Mouse (Mus musculus): ENCODE data around the gene Lap3. TPM values are rescaled to one million over a fixed set of nuclear protein-coding genes. Genes with fewer than 3 reads are reported as not detected.

The Lap3 gene
- total RNA-seq (2017) = 10.0 to 18.0 TPM (median 13.1 TPM) in 3 replicates

DNA sequence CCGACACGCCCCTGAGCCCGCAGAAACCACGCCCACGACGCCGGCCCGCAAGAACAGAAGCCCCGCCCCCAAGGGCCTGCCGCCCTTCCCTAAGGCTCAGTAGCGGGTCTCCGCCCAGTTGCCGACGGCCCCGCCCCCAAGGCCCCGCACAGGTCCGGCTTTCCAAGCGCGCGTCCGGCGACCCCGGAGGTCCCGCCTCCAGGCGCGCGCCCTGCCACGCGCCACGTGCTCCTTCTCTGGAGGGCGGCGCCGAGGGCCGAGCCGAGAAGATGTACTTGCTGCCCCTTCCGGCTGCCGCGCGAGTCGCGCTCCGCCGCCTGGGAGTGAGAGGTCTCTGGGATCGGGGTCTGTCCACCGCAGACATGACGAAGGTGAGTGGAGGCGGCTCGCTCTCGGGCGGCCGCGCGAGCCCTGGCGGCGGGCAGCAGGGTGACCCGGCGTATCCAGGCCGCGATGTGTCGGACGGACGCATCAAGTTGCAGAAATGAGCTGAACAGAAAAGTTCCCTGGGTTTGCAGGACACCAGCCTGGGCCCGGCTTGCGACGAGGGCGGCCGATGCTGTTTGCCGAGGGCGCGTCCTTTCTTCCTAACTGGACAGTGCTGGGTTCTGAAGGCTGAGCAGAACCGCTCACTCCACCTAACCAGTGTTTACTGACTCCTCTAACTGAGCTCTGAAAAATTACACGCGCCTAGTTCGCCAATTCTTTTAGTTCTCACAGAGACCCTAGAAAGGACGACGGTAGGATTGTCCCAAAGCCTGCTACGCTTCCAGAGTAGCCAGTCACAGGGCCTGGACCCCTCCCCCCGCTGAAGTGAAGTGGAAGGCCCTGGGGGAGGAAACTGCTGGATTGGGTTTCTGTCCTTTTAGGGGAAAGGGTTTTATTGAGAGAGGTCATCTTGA lies at the start of gene Lap3:
Lap3 (plus strand) TSS at position 184 of the 902 bp plus-strand sequence.
- ATAC-seq (replicated peaks; ENCODE audit: insufficient number of reproducible peaks, low FRiP score, low TSS enrichment, poor library complexity, severe bottlenecking) = peak; percentile 84

DNA sequence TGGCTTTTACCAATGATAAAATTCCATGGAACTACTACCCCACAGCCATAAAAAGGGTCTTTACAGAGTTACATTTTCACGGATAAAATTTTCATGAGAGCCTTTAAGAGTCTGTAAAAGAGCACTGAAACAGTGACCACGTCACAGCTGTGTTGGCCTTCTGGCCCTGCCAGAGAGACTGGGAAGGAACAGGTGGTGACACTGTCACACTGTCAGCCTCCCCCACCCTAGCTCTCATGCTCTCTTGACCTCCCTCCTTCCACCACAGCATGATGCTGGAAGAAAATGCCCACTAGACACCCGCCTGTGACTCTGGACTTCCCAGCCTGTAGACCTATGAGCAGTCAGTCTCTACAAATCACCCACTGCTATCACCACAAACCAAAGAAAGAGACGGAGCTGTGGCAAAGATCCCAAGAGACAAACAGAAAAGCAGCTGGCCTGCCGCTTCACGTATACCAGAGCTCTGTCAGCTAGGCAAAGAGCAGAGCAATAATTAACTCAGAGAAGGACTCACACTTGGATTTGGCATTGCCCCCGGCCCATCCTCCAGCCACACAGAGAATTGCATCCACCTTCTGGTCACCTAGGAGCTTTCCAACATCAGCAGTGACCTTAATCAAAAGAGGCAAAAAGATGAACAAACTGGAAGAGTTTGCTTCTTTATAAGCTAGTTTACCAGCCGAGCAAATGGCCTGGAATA lies 48.9 kb upstream of the Lap3 start:
- no peak for ATAC-seq (replicated peaks; ENCODE audit: insufficient number of reproducible peaks, low FRiP score, low TSS enrichment, poor library complexity, severe bottlenecking)

DNA sequence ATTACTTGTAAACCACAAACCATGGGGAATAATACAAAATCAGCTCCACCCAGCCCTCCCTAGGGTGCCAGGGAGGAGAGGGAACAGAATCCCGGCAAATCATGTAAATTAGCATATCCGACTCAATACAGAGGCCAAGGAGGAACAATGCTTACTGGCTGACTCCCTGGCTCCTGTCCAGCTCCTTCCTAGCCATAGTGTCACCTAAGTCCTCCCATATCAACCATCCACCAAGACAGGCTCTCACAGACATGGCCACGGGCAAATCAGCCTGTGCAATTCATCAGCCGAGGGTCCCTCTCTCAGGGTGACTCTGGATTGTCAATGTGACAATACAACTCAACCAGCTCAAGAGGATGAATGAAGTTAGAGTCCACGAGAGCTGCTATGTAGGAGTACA lies 44.5 kb upstream of the Lap3 start:
- no peak for ATAC-seq (replicated peaks; ENCODE audit: insufficient number of reproducible peaks, low FRiP score, low TSS enrichment, poor library complexity, severe bottlenecking)

DNA sequence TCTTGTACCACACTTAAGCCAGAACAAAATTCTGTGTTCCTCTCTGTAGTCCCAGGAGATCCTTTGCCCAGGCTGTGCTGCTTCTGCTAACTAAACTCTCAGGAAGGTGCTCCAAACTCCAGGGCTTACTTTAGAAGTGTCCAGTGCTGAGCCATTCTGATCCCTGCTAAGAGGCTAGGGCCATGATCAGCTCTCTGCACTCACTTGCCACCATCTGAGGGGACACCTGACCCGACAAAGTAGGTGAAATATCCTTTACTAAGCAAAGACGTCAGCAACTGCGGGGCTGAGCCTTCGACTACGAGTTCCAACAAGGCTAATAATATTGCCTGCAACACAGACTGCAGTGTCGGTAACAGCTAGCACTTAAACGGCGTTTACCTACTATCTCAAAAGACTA lies 44.0 kb upstream of the Lap3 start:
- no peak for ATAC-seq (replicated peaks; ENCODE audit: insufficient number of reproducible peaks, low FRiP score, low TSS enrichment, poor library complexity, severe bottlenecking)

DNA sequence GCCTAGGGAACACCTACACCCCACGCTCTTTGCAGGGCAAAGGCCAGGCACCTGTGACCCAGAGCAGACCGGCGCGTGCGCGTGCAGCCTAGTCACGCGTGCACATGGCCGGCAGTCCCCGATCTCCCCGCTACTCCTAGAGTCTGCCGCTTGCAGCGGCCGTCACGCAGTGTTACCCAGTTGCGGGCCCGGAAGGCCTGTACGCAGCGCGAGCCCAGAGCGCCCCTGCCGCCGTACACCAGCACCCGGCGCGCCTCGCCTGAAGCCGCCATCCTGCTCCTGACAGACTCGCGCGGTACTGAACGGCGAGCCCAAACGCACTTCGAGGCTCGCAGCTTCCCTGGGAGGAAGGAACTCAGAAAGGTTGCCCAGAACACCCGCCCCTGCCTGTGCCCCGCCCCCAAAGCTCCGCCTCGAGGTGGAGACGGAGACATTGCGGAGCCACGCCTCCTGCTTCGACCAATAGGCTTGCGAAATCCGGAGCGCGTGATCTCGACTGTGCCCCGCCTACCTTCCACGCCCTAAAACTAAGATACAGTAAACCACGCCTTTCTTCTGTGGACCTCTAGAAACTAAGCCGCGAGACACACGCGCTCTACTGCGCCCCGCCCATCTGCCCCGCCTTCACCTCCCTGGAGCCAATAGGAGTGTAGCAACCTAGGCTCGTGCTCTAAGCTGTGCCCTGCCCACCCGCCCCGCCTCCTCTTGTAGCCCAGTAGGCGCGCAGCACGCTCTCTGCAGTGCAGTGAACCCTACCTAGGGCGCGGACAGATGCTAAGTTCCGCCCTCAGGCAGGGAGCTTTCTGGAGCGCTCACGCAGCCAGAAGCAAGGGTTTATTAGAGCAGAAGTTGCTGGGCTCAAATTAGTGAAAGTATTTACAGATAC lies 43.1 kb upstream of the Lap3 start, which contains the start of gene Qdpr:
Qdpr (minus strand) TSS at position 406 of the 886 bp plus-strand sequence.
- ATAC-seq (replicated peaks; ENCODE audit: insufficient number of reproducible peaks, low FRiP score, low TSS enrichment, poor library complexity, severe bottlenecking) = peak; percentile 97

DNA sequence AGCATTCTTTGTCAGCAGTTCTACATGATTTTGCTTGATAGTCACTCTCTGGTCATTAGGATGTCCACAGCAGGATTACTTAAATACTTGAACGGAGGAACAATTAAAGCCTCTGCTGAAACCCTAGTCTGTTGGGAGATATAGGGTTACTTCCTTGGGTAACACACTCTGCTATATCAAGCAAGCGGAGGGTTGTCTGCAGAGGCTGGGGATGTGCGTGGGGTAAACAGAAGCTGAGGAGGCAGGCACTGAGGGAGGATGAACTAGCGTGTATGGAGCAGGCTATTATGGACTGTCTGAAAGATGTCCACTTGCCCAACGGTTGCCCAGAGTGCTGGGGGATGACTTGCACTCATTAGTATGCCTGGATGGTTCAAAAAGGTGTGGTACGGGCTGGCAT lies 39.7 kb upstream of the Lap3 start, which contains the start of gene Clrn2:
Clrn2 (plus strand) TSS at position 301 of the 400 bp plus-strand sequence.
- no peak for ATAC-seq (replicated peaks; ENCODE audit: insufficient number of reproducible peaks, low FRiP score, low TSS enrichment, poor library complexity, severe bottlenecking)

DNA sequence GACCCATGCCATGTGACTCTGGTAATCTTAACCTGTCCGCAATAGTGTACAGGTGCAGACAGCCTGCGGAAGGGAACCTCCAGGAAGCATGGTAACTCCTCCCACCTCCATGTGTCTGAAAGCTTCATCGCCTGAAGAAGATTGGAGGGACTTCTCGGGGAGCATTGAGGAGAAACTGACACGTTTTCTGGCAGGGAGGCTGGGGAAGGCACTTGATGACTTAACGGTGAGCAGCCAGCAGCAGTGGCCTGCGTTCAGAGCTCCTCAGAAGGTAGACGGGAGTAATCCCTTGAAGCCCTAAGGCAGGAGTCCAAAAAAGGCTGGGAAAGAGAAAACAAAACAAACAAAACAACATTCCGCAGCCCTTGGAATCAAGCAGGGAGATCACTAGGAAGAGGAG lies 38.7 kb upstream of the Lap3 start:
- ATAC-seq (replicated peaks; ENCODE audit: insufficient number of reproducible peaks, low FRiP score, low TSS enrichment, poor library complexity, severe bottlenecking) = no peak

DNA sequence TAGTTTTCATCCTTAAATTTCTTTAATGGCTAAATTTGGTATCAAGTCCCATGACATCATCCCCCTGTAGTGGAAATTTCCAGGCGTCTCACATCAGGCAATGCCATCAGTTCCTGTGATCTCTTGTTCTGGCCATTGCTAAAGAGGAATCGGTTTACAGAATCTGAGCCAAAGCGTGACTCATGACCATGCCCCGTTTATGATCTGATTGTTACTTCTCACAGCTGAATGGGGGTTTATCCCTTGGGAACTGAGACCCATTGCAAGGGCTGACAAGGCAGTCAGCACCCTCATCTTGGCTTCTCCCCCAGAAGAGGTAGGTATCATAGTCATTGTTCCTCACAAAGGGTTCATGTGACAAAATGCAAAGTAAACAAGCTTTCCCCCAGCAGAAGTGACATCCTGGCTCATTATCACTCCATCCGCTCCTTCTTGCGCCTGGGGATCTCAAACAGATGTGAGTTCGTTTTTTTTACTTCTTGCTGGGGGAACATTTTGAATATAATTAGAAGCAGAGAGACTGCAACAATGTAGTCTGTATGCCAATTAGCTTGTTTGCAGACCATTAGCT lies 20.2 kb upstream of the Lap3 start:
- no peak for ATAC-seq (replicated peaks; ENCODE audit: insufficient number of reproducible peaks, low FRiP score, low TSS enrichment, poor library complexity, severe bottlenecking)

DNA sequence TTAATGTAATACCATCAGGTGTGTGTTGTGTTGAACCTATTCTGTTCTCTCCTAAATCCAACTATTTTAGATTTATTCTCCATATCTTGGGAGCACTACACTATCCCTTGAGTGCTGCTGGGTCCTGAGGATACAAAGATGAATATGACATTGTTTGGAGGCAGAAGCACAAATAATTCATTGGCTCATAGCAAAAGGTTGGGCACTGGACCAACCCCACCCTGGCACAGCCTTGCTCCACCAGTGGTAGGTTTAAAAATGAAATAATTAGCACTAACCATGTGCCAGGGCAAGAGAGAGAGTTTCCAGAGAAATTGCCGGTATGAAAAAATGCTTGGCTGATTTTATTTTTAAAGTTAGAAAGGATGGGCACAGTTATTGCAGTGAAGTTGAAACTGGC lies 19.7 kb upstream of the Lap3 start:
- ATAC-seq (replicated peaks; ENCODE audit: insufficient number of reproducible peaks, low FRiP score, low TSS enrichment, poor library complexity, severe bottlenecking) = no peak

DNA sequence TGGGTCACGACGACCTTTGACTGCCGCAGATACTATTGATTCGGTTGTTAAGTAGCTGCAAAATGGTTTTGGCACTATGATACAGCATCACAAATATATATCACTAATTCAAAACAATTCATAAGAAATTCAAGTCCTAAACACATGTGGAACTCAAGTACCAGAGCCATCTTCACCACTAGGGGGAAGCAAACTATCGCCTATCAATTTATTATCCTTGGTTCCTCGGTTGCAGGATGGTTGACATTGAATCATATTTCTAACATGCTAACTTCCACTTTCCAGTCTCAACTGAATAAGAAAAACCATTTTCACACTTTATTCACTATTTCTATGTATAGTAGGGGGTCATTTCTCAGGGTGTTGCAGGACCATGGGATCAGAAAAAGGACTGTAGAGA lies 19.0 kb upstream of the Lap3 start:
- ATAC-seq (replicated peaks; ENCODE audit: insufficient number of reproducible peaks, low FRiP score, low TSS enrichment, poor library complexity, severe bottlenecking) = peak; percentile 47; the same call in 1 of the 2 replicates

DNA sequence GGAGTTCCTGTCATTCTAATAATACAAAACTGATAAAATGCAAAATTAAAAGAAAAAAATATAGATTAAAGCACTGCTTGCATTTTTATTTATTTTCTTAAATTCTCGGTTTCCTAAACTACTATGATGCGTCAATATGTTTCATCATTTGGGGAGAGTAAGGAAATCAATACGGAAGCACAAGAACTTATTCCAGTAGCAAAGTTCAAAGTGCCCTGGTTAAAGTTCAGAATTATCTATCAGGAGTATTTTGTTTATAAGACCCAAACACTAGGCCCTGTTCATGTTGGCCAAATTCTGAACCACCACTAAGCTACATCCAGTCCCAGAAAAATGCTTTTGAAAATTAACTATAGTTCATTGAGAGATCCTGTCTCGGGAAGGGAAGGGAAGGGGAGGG lies 18.4 kb upstream of the Lap3 start:
- no peak for ATAC-seq (replicated peaks; ENCODE audit: insufficient number of reproducible peaks, low FRiP score, low TSS enrichment, poor library complexity, severe bottlenecking)

DNA sequence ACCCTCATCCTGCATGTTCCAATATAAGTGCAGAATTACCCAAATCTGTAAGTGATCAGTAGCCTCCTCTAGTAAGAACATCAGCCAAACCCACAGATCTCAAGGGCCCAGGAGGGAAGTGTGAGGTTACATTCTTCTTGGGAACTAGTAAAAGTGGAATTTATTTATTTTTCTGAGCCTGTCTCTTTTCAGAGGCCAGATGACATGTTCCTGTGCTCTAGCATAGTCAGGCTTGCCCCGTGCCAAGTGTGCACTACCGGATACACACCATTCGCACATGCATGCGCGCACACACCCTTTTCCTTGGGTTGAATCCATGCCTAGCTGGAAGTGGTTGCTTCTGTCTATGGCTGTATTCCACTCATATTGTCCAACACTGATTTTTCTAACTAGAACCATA lies 17.4 kb upstream of the Lap3 start:
- no peak for ATAC-seq (replicated peaks; ENCODE audit: insufficient number of reproducible peaks, low FRiP score, low TSS enrichment, poor library complexity, severe bottlenecking)

DNA sequence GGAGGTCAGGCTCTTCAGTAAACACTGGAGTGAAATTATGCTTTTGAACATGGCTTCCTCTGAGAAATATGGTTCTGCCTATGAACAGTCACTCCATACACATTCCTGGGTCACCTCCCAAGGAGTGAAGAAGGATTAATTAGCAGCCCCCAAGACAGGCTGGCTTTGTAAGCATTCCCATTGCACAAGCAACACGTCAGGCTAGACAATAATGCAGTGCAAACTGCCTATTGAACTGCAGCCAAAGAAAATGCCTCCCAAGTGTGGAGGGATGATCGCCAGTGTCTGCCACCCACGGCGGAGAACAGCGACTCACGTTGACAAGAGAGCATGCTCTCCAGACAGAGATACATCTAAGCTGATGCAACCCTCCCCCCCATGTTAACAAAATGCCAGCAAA lies 16.9 kb upstream of the Lap3 start:
- ATAC-seq (replicated peaks; ENCODE audit: insufficient number of reproducible peaks, low FRiP score, low TSS enrichment, poor library complexity, severe bottlenecking) = no peak

DNA sequence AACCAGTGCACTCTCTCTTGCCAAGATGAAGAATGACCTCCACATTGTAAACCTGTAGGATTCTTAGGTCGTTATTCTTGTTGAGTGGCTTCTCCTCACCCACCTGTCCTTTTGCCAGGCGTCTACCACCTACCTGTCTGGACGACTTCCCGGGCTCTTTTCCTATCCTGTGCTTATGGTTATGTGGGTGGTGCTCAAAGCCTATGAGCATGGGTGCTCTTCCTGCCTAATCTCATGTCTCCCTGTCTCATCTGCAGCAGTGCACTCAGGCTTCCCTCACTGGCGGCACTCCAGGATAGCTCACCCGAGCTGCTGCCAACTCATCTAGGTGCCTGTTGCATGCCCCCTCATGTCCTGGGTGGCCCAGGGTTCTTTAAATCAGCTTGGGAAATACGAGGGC lies 15.6 kb upstream of the Lap3 start:
- no peak for ATAC-seq (replicated peaks; ENCODE audit: insufficient number of reproducible peaks, low FRiP score, low TSS enrichment, poor library complexity, severe bottlenecking)

DNA sequence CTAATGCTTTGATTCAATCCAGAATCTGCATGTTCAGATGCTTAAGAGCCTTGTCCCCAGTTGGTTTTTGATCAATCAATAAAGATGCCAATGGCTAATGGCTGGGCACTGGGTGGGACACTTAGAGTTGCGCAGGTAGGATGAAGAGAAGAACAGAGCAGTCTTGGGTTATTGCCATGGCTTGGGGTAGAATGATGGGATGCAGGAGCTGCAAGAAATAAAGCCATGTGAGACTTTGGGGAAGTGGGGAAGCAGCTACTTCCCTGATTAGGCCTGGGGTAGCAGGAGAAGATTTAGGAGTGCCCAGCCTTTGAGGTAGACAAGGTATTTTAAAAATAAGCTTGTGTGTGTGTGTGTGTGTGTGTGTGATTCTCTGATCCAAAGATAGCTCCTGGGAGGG lies 13.1 kb upstream of the Lap3 start:
- ATAC-seq (replicated peaks; ENCODE audit: insufficient number of reproducible peaks, low FRiP score, low TSS enrichment, poor library complexity, severe bottlenecking) = no peak

DNA sequence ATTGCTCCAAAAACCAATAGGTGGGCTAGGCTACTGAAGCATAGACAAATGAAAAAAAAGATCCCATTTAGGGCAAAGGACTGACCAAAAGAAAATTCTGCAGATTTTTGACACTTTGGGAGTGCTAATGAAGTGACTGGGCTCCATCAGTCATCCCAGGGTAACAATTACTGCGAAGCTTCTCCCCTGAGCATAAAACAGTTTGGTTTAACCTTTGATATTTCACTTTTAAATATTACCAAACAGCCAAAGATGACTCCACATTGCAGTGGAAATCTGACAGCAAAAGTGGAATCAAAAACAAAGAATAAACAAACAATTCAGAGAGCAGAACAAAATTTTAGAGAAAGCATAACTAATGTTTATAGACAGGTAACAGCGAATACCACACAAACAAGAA lies 12.0 kb upstream of the Lap3 start:
- ATAC-seq (replicated peaks; ENCODE audit: insufficient number of reproducible peaks, low FRiP score, low TSS enrichment, poor library complexity, severe bottlenecking) = no peak

DNA sequence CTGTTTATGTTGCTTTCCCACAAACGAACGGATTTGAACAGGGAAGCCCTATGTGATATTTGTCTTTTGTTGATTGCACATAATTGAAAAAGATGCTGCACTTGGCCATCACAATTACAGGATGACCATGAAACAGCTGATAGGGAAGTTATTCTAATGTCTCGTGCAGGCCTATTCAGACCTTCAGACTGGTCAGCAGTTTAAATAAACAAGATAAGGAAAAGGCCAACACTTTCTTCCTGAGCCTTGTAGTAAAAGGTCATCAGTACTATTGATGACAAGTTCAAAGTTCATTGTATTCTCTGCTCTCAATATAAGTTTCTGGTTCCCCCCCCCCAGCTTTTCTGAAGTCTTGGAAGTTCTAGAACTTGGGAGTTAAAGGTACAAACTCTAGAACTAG lies 10.6 kb upstream of the Lap3 start:
- no peak for ATAC-seq (replicated peaks; ENCODE audit: insufficient number of reproducible peaks, low FRiP score, low TSS enrichment, poor library complexity, severe bottlenecking)

DNA sequence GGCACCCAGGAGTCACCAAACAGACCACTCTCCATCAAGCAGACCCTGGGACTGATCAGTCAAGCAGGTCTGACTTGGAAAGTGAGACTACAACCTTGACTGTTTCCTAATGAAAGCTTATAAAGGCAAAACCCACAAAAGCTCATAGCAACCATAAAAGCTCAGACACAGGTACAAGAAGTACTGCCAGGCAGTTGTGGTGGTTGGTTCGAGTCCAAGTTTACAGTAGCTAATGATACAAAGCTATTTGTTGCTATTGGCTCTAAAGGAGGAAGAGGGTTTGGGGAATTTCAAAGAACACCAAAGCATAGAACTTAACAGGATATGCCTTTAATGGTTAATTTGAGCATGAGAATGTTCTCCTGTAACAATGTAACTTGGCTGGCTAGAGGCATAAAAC lies 9.5 kb upstream of the Lap3 start:
- ATAC-seq (replicated peaks; ENCODE audit: insufficient number of reproducible peaks, low FRiP score, low TSS enrichment, poor library complexity, severe bottlenecking) = no peak

DNA sequence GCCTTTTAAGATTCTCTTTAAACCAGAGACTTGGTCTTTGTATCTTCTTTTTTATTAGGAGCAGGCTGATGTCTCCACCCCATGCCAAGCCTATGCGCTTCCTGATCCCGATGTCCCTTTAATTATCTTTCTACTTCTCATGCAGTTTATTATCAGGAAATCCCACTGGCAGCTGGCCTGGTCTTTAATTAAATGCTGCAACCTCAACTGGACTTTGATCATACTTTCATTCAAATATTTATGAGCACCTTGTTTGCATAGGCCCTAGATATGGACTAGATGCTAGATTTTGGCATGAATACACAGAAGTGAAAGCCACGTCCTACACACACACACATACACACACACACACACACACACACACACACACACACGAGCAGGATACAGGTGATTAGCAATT lies 1.4 kb upstream of the Lap3 start:
- no peak for ATAC-seq (replicated peaks; ENCODE audit: insufficient number of reproducible peaks, low FRiP score, low TSS enrichment, poor library complexity, severe bottlenecking)

Measured in monocyte, adult 5-6 weeks (primary cell).